Mouse (Mus musculus): ENCODE results near the gene Cmss1. TPM values are rescaled to one million over a fixed set of nuclear protein-coding genes. Genes with fewer than 3 reads are reported as not detected.

Cmss1 gene
- polyA plus RNA-seq, 1 experiment from 2014 or later = 56.1 TPM

GRCm38 (mm10) chr16:57543243-57543642 is 63.4 kb downstream of the Cmss1 start:
- Histone ChIP-seq H3K27ac (no peak overlapping the region), H3K4me1 (no peaks in the 10 kb centered on the region; the same call in 1 of the 2 replicates), H3K4me3 (no peak overlapping the region), H3K27me3 (no peaks in the 10 kb centered on the region), H3K9ac (no peak overlapping the region), H3K4me2 (replicated peaks) (no peak overlapping the region), H3K9me3 (no peaks in the 10 kb centered on the region), H3K36me3 (no peaks in the 10 kb centered on the region)
- 90% methylated on average over 3 of the region's 3 CpGs for WGBS
- ATAC-seq (ENCODE audit: insufficient number of reproducible peaks, insufficient read depth, low FRiP score, low TSS enrichment) = no peak

- no peaks in the 10 kb centered on the region for H3K27me3 ChIP-seq
- no peak overlapping the region for H3K4me3 ChIP-seq
- 0 out of 2 replicates have a peak overlapping the region, but pooled peaks have one; percentile 9 for H3K27ac ChIP-seq
- WGBS = 60% methylated on average over 7 of the region's 7 CpGs
- no peak overlapping the region for H3K9ac ChIP-seq
- H3K9me3 ChIP-seq = no peaks in the 10 kb centered on the region
- H3K4me2 ChIP-seq (replicated peaks) = no peak overlapping the region
- no peaks in the 10 kb centered on the region for H3K36me3 ChIP-seq
- peaks cover 8% of the 10 kb centered on the region for H3K4me1 ChIP-seq
- ATAC-seq (ENCODE audit: insufficient number of reproducible peaks, insufficient read depth, low FRiP score, low TSS enrichment) = no peak
These were observed 70.2 kb downstream of the Cmss1 start for GRCm38 (mm10) chr16:57536511-57536910.

GRCm38 (mm10) chr16:57534811-57535210 is 71.9 kb downstream of the Cmss1 start:
- H3K27ac ChIP-seq = no peak overlapping the region
- no peaks in the 10 kb centered on the region for H3K27me3 ChIP-seq
- H3K4me1 ChIP-seq = peaks cover 8% of the 10 kb centered on the region
- no peak overlapping the region for H3K4me3 ChIP-seq
- no peaks in the 10 kb centered on the region for H3K36me3 ChIP-seq
- H3K9me3 ChIP-seq = no peaks in the 10 kb centered on the region
- 79% methylated on average over 1 of the region's 1 CpGs for WGBS
- H3K9ac ChIP-seq = no peak overlapping the region
- H3K4me2 ChIP-seq (replicated peaks) = no peak overlapping the region
- no peak for ATAC-seq (ENCODE audit: insufficient number of reproducible peaks, insufficient read depth, low FRiP score, low TSS enrichment)

GRCm38 (mm10) chr16:57534365-57534764 is 72.3 kb downstream of the Cmss1 start:
- 77% methylated on average over 1 of the region's 1 CpGs for WGBS
- Histone ChIP-seq H3K27ac (no peak overlapping the region), H3K4me3 (no peak overlapping the region), H3K27me3 (no peaks in the 10 kb centered on the region), H3K4me2 (replicated peaks) (no peak overlapping the region), H3K9ac (no peak overlapping the region), H3K36me3 (no peaks in the 10 kb centered on the region), H3K4me1 (peaks cover 8% of the 10 kb centered on the region), H3K9me3 (no peaks in the 10 kb centered on the region)
- no peak for ATAC-seq (ENCODE audit: insufficient number of reproducible peaks, insufficient read depth, low FRiP score, low TSS enrichment)

- Histone ChIP-seq H3K27ac (0 out of 2 replicates have a peak overlapping the region, but pooled peaks have one; percentile 23), H3K36me3 (no peaks in the 10 kb centered on the region), H3K4me1 (peaks cover 8% of the 10 kb centered on the region), H3K27me3 (no peaks in the 10 kb centered on the region), H3K9me3 (no peaks in the 10 kb centered on the region), H3K4me3 (no peak overlapping the region), H3K9ac (no peak overlapping the region), H3K4me2 (replicated peaks) (no peak overlapping the region)
- ATAC-seq (ENCODE audit: insufficient number of reproducible peaks, insufficient read depth, low FRiP score, low TSS enrichment) = no peak
- WGBS = 11% methylated on average over 6 of the region's 6 CpGs
These were observed 74.6 kb downstream of the Cmss1 start for GRCm38 (mm10) chr16:57532081-57532493.

- Histone ChIP-seq H3K4me3 (no peak overlapping the region), H3K9me3 (no peaks in the 10 kb centered on the region)
- no peak for ATAC-seq (ENCODE audit: insufficient number of reproducible peaks, insufficient read depth, low FRiP score, low TSS enrichment)
These were observed 76.1 kb downstream of the Cmss1 start for GRCm38 (mm10) chr16:57530547-57530946.

GRCm38 (mm10) chr16:57528457-57528856 is 78.2 kb downstream of the Cmss1 start:
- WGBS = 82% methylated on average over 4 of the region's 4 CpGs
- no peaks in the 10 kb centered on the region for H3K36me3 ChIP-seq
- no peaks in the 10 kb centered on the region for H3K27me3 ChIP-seq
- no peak overlapping the region for H3K4me3 ChIP-seq
- H3K9ac ChIP-seq = no peak overlapping the region
- ATAC-seq (ENCODE audit: insufficient number of reproducible peaks, insufficient read depth, low FRiP score, low TSS enrichment) = no peak
- H3K4me2 ChIP-seq (replicated peaks) = no peak overlapping the region
- peaks cover 8% of the 10 kb centered on the region for H3K4me1 ChIP-seq
- H3K9me3 ChIP-seq = no peaks in the 10 kb centered on the region
- no peak overlapping the region for H3K27ac ChIP-seq

More at GRCm38 (mm10) chr16:57530547-57530946, 76.1 kb downstream of the Cmss1 start:
- Histone ChIP-seq H3K4me2 (replicated peaks) (no peak overlapping the region), H3K27ac (no peak overlapping the region), H3K4me1 (peaks cover 8% of the 10 kb centered on the region), H3K9ac (no peak overlapping the region), H3K36me3 (no peaks in the 10 kb centered on the region), H3K27me3 (no peaks in the 10 kb centered on the region)
- WGBS = 58% methylated on average over 4 of the region's 4 CpGs

- Histone ChIP-seq H3K27me3 (no peaks in the 10 kb centered on the region), H3K4me3 (no peak overlapping the region), H3K27ac (no peak overlapping the region), H3K36me3 (no peaks in the 10 kb centered on the region), H3K9me3 (no peaks in the 10 kb centered on the region), H3K4me2 (replicated peaks) (no peak overlapping the region), H3K9ac (no peak overlapping the region), H3K4me1 (peaks cover 2% of the 10 kb centered on the region)
- no peak for ATAC-seq (ENCODE audit: insufficient number of reproducible peaks, insufficient read depth, low FRiP score, low TSS enrichment)
- WGBS = 91% methylated on average over 7 of the region's 7 CpGs
These were observed 79.8 kb downstream of the Cmss1 start for GRCm38 (mm10) chr16:57526893-57527292.

- WGBS = 71% methylated on average over 4 of the region's 4 CpGs
- Histone ChIP-seq H3K9me3 (no peaks in the 10 kb centered on the region), H3K27me3 (no peaks in the 10 kb centered on the region), H3K4me3 (no peak overlapping the region), H3K4me2 (replicated peaks) (no peak overlapping the region), H3K4me1 (no peaks in the 10 kb centered on the region), H3K9ac (no peak overlapping the region), H3K36me3 (no peaks in the 10 kb centered on the region), H3K27ac (no peak overlapping the region)
- ATAC-seq (ENCODE audit: insufficient number of reproducible peaks, insufficient read depth, low FRiP score, low TSS enrichment) = no peak
These were observed 81.2 kb downstream of the Cmss1 start for GRCm38 (mm10) chr16:57525476-57525875.

- no peak overlapping the region for H3K4me3 ChIP-seq
- H3K4me2 ChIP-seq (replicated peaks) = no peak overlapping the region
- no peaks in the 10 kb centered on the region for H3K4me1 ChIP-seq
- ATAC-seq (ENCODE audit: insufficient number of reproducible peaks, insufficient read depth, low FRiP score, low TSS enrichment) = no peak
- 81% methylated on average over 5 of the region's 5 CpGs for whole genome bisulfite sequencing
- no peak overlapping the region for H3K27ac ChIP-seq
- no peaks in the 10 kb centered on the region for H3K36me3 ChIP-seq
- no peaks in the 10 kb centered on the region for H3K27me3 ChIP-seq
- no peak overlapping the region for H3K9ac ChIP-seq
- H3K9me3 ChIP-seq = no peaks in the 10 kb centered on the region
These were observed 81.6 kb downstream of the Cmss1 start for GRCm38 (mm10) chr16:57525046-57525445.

- no peak for ATAC-seq (ENCODE audit: insufficient number of reproducible peaks, insufficient read depth, low FRiP score, low TSS enrichment)
- no peak overlapping the region for H3K27ac ChIP-seq
- no peak overlapping the region for H3K4me3 ChIP-seq
- H3K9me3 ChIP-seq = no peaks in the 10 kb centered on the region
- H3K4me2 ChIP-seq (replicated peaks) = no peak overlapping the region
- H3K9ac ChIP-seq = no peak overlapping the region
- no peaks in the 10 kb centered on the region for H3K27me3 ChIP-seq
- H3K36me3 ChIP-seq = no peaks in the 10 kb centered on the region
- H3K4me1 ChIP-seq = no peaks in the 10 kb centered on the region
- WGBS = 83% methylated on average over 10 of the region's 10 CpGs
These were observed 91.0 kb downstream of the Cmss1 start for GRCm38 (mm10) chr16:57515636-57516035.

- no peak for ATAC-seq (ENCODE audit: insufficient number of reproducible peaks, insufficient read depth, low FRiP score, low TSS enrichment)
- H3K4me3 ChIP-seq = no peak overlapping the region
These were observed 92.3 kb downstream of the Cmss1 start for GRCm38 (mm10) chr16:57514371-57514770.

GRCm38 (mm10) chr16:57513562-57513961 is 93.1 kb downstream of the Cmss1 start:
- H3K9me3 ChIP-seq = no peaks in the 10 kb centered on the region
- H3K4me2 ChIP-seq (replicated peaks) = no peak overlapping the region
- H3K36me3 ChIP-seq = no peaks in the 10 kb centered on the region
- WGBS = 80% methylated on average over 7 of the region's 7 CpGs
- H3K4me1 ChIP-seq = no peaks in the 10 kb centered on the region
- ATAC-seq (ENCODE audit: insufficient number of reproducible peaks, insufficient read depth, low FRiP score, low TSS enrichment) = no peak
- no peak overlapping the region for H3K4me3 ChIP-seq
- H3K27ac ChIP-seq = no peak overlapping the region
- H3K27me3 ChIP-seq = no peaks in the 10 kb centered on the region
- H3K9ac ChIP-seq = no peak overlapping the region

More at GRCm38 (mm10) chr16:57514371-57514770, 92.3 kb downstream of the Cmss1 start:
- H3K4me2 ChIP-seq (replicated peaks) = no peak overlapping the region
- H3K9ac ChIP-seq = no peak overlapping the region
- no peaks in the 10 kb centered on the region for H3K9me3 ChIP-seq
- no peak overlapping the region for H3K27ac ChIP-seq
- 74% methylated on average over 4 of the region's 4 CpGs for WGBS
- no peaks in the 10 kb centered on the region for H3K36me3 ChIP-seq
- H3K27me3 ChIP-seq = no peaks in the 10 kb centered on the region
- no peaks in the 10 kb centered on the region for H3K4me1 ChIP-seq
